Mouse (Mus musculus) lung, embryonic 16.5 days (tissue): ENCODE data around the gene D430041D05Rik. TPM values are rescaled to one million over a fixed set of nuclear protein-coding genes. Genes with fewer than 3 reads are reported as not detected.
A peak's percentile ranks its signal among the peaks of the same experiment; 100 is the strongest.

Experiments
- ATAC-seq: fragments of 200-750 bp; cut with Nextera tagmentation; 2 replicates; pipeline ENCODE4 v1.8.0; 2017; ENCODE audit warnings: low read depth, mild to moderate bottlenecking, moderate library complexity
- H3K27ac ChIP-seq: fragments of 300-500 bp; sonication (generic); 2 replicates; pipeline ENCODE4 v1.5.1; 2014; ENCODE audit warnings: mild to moderate bottlenecking, control low read depth, low read length
- H3K27me3 ChIP-seq: fragments of 300-500 bp; sonication (generic); 2 replicates; pipeline ENCODE4 v1.6.1; 2014; ENCODE audit warnings: low read depth, low read length, mixed read lengths; ENCODE audit not compliant: control insufficient read depth, insufficient read depth
- H3K36me3 ChIP-seq: fragments of 300-500 bp; sonication (generic); 2 replicates; pipeline ENCODE4 v1.6.1; 2014; ENCODE audit warnings: low read length; ENCODE audit not compliant: control insufficient read depth, insufficient read depth
- H3K4me1 ChIP-seq: fragments of 300-500 bp; sonication (generic); replicated peaks from 2 replicates; pipeline ENCODE4 v1.6.1; 2014; ENCODE audit warnings: low read length, mixed read lengths; ENCODE audit not compliant: control insufficient read depth, insufficient read depth
- H3K4me2 ChIP-seq: fragments of 300-500 bp; sonication (generic); 2 replicates; pipeline ENCODE4 v1.6.1; 2014; ENCODE audit warnings: low read depth, low read length, control low read depth
- H3K4me3 ChIP-seq: fragments of 300-500 bp; sonication (generic); 2 replicates; pipeline ENCODE4 v1.5.1; 2014; ENCODE audit warnings: mild to moderate bottlenecking, low read length, control low read depth
- H3K9ac ChIP-seq: fragments of 300-500 bp; sonication (generic); 2 replicates; pipeline ENCODE4 v1.6.1; 2014; ENCODE audit warnings: low read length, control low read depth
- H3K9me3 ChIP-seq: fragments of 300-500 bp; sonication (generic); 2 replicates; pipeline ENCODE4 v1.6.1; 2016; ENCODE audit warnings: low read length; ENCODE audit not compliant: control insufficient read depth
- WGBS: fragments of 180-500 bp; shearing (Covaris S2); extraction: QIAGEN DNeasy Blood & Tissue Kit; methylation state at CpG from one replicate; pipeline ENCODE4 v1.1.7; 2014; 5-methylcytosine and 5-hydroxymethylcytosine counted together
- polyA plus RNA-seq: library from polyadenylated mRNA; unstranded; fragments of >200 nt; fragmentation: Nextera tagmentation; extraction: Ambion mirVana; gene quantifications from 2 replicates; pipeline ENCODE4 v1.2.1, GENCODE M21; 2015

Gene D430041D05Rik
- polyA plus RNA-seq, 1 experiment from 2014 or later: 0.70 TPM

DNA sequence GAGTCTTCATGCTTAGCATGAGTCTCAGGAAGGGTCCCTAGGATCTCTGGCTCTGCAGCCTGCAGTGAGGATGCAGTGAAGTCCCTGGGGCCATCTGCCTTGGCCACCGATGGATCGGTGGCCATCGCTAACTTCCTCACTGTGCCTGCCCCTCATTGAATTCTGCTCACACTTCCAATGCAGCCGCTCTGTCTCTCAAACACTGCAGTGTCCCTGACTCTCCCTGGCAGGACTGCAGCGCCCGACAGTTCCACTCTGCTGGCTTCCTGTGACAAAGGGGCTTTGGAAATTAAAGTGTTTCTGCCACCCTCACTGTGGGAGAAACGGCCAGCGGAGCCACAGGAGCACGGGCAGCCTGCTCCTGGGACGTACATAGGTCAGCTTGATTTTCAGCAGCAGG, 192.7 kb downstream of the D430041D05Rik start:
- no peaks in the 10 kb centered on the region for H3K9me3 ChIP-seq
- H3K27ac ChIP-seq: peak overlapping the region; percentile 56
- H3K27me3 ChIP-seq: no peaks in the 10 kb centered on the region
- 0 out of 2 replicates have a peak overlapping the region, but pooled peaks have one; percentile 15 for H3K9ac ChIP-seq
- H3K4me2 ChIP-seq: no peak overlapping the region
- no peak overlapping the region for H3K4me3 ChIP-seq
- 33% methylated on average over 10 of the region's 10 CpGs for WGBS
- peak; percentile 43 for ATAC-seq
- peaks cover 17% of the 10 kb centered on the region for H3K4me1 ChIP-seq
- H3K36me3 ChIP-seq: no peaks in the 10 kb centered on the region

DNA sequence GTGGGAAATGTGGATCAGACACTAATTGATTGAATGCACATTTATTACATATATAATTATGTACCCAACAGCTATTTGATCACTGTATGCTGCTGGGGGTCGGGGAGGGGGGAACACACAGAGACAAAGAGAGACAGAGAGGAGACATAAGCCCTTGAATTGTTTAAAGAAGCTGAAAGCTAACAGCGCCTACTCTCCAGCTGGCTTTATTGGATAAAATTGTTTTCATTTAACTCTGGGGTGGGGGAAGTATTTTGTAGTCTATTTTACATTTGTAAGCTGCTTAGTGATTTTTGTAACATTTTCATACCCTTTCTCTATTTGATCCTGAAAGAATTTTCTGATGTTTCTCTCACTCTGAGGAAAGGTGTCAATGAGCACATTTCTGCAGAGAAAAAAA, 201.4 kb downstream of the D430041D05Rik start:
- no peak overlapping the region for H3K9ac ChIP-seq

DNA sequence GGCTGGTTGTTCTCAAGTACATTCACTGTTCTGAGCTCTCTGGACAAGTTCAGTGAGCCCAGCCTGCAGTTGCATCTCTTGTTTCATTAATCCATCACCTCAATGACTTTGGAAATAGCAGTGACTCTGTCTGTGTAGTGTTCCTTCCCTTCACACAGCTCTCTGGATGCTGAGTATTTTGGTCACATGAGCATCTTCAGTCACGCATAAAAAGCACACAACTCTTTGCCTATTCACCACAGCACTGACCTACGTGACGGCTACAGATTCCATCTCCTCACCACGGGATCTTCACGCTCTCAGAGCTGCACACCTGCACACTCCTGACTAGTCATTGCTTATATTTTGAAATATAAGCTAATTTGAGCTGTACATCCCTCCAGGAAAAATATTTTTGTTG, 202.4 kb downstream of the D430041D05Rik start:
- no peak for ATAC-seq
- Histone ChIP-seq H3K36me3 (no peaks in the 10 kb centered on the region), H3K4me1 (no peaks in the 10 kb centered on the region), H3K27me3 (no peaks in the 10 kb centered on the region; the same call in 1 of the 2 replicates), H3K27ac (no peak overlapping the region), H3K4me3 (no peak overlapping the region), H3K4me2 (no peak overlapping the region), H3K9ac (no peak overlapping the region), H3K9me3 (no peaks in the 10 kb centered on the region)
- WGBS: 58% methylated on average over 5 of the region's 5 CpGs

More for the DNA sequence above, 201.4 kb downstream of the D430041D05Rik start:
- no peak for ATAC-seq
- no peaks in the 10 kb centered on the region for H3K9me3 ChIP-seq
- H3K27ac ChIP-seq: no peak overlapping the region
- H3K36me3 ChIP-seq: no peaks in the 10 kb centered on the region
- H3K4me3 ChIP-seq: no peak overlapping the region
- no peaks in the 10 kb centered on the region for H3K4me1 ChIP-seq
- no peaks in the 10 kb centered on the region; the same call in 1 of the 2 replicates for H3K27me3 ChIP-seq
- 48% methylated on average over 2 of the region's 2 CpGs for WGBS
- no peak overlapping the region for H3K4me2 ChIP-seq

DNA sequence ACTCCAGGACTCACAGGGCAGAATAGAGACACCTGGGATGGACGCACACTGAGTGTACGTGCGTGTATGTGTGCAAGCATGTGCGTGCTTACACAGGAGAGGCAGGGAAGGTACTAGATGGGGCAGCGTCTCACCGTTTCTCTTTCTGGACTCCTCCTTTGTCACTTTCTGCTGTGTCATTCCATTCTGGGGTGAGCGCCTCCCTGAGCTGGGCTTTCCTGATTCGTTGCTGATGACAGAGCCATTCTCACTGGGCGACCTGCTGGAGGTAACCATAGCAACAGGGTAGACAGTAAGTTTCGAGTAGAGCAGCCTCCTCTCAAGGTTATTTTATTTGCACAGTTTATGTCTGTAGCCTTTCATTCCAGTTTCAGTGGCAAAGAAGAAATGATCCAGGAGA, 202.9 kb downstream of the D430041D05Rik start:
- Histone ChIP-seq H3K27me3 (no peaks in the 10 kb centered on the region; the same call in 1 of the 2 replicates), H3K4me2 (no peak overlapping the region), H3K9me3 (no peaks in the 10 kb centered on the region), H3K9ac (no peak overlapping the region), H3K4me3 (no peak overlapping the region), H3K36me3 (no peaks in the 10 kb centered on the region), H3K27ac (no peak overlapping the region), H3K4me1 (no peaks in the 10 kb centered on the region)
- no peak for ATAC-seq
- WGBS: 29% methylated on average over 10 of the region's 10 CpGs

DNA sequence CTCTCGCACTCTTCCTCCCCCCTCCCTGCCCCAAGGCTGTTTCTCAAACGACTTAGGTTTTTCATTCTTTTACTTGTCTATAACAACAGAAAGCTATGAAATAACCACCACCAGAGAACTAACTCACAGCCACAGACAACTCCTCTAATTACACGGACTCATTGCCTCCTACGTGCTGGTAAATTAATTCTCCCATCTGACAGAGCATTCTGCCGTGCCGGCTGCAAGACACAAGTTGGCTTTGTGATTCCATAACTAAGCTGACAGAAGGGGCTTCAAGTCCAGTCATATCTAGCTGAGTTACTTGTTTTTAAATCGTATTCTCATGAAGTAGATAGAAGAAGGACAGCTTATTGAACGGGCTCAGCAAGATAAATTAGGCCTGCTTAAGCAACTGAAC, 205.2 kb downstream of the D430041D05Rik start:
- WGBS: 63% methylated on average over 8 of the region's 8 CpGs
- no peaks in the 10 kb centered on the region; the same call in 1 of the 2 replicates for H3K27me3 ChIP-seq
- H3K4me3 ChIP-seq: no peak overlapping the region
- H3K9me3 ChIP-seq: no peaks in the 10 kb centered on the region
- no peak overlapping the region for H3K9ac ChIP-seq
- H3K4me1 ChIP-seq: no peaks in the 10 kb centered on the region
- no peak for ATAC-seq
- H3K36me3 ChIP-seq: no peaks in the 10 kb centered on the region
- H3K27ac ChIP-seq: no peak overlapping the region
- H3K4me2 ChIP-seq: no peak overlapping the region

DNA sequence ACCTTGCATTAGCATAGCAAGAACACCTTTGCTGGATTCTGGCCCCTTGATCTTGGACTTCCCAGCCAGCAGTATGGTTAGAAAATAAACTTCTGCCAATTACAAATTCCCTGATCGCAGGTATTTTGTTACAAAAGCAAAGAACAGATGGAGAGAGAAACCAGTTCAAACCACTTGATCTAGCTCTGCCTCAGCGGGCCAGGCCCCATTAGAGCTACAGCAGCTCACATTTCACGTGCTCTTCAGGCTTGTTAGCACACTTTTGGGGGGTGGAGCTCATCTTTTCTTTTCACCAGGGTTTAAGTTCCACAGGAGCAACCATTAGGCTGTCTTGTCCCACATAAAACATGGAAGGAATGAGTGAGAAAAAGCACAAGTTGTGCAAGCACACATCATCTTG, 210.6 kb downstream of the D430041D05Rik start:
- no peak overlapping the region for H3K27ac ChIP-seq
- 38% methylated on average over 3 of the region's 3 CpGs for WGBS
- no peak overlapping the region for H3K9ac ChIP-seq
- no peak for ATAC-seq
- no peak overlapping the region for H3K4me3 ChIP-seq
- no peak overlapping the region for H3K4me2 ChIP-seq
- H3K27me3 ChIP-seq: no peaks in the 10 kb centered on the region
- no peaks in the 10 kb centered on the region for H3K36me3 ChIP-seq
- H3K9me3 ChIP-seq: no peaks in the 10 kb centered on the region
- H3K4me1 ChIP-seq: no peaks in the 10 kb centered on the region

DNA sequence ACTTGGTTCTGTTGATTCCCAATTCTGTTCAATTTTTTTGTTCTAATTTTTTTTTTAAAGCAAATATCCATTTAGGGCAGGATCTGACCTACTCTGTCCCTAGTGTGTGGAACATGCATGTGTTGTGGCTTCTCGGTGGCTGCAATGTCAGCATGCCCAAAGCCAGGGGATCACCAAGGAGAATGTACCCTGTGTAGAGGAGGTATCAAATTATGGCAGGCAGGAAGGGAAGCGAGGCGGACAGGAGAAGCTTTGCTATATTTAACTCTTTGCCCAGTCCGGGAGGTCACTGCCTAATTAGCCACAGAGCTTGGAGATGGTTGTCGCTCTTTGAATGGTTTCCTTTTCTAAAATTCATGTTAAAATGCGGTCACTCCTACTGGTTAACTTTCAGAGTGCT, 212.6 kb downstream of the D430041D05Rik start:
- Histone ChIP-seq H3K27ac (no peak overlapping the region), H3K27me3 (no peaks in the 10 kb centered on the region), H3K36me3 (no peaks in the 10 kb centered on the region), H3K4me1 (no peaks in the 10 kb centered on the region), H3K4me3 (no peak overlapping the region), H3K9me3 (no peaks in the 10 kb centered on the region), H3K9ac (no peak overlapping the region), H3K4me2 (no peak overlapping the region)
- ATAC-seq: no peak
- WGBS: 81% methylated on average over 6 of the region's 6 CpGs

DNA sequence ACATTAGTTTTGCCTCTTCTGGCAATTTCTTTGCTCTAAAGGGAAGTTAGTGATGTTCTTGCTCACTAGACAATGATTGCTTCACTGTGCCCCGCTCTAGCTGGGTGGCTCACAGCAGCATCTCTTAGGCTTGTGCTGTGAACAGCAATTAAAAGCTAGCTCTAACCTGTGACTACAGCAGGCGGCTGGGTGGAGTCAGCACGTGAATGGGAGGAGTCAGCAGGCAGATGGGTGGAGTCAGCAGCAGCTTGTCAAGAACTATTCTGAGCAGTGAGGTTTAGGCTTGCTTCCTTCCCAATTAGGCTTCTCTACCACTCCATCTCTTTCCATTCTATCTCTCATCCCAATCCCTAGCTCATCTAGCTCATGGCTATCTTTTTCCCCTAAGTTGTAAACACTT, 213.5 kb downstream of the D430041D05Rik start:
- H3K4me1 ChIP-seq: no peaks in the 10 kb centered on the region
- no peak for ATAC-seq
- H3K9ac ChIP-seq: no peak overlapping the region
- H3K27me3 ChIP-seq: no peaks in the 10 kb centered on the region
- H3K4me2 ChIP-seq: no peak overlapping the region
- H3K9me3 ChIP-seq: no peaks in the 10 kb centered on the region
- no peaks in the 10 kb centered on the region for H3K36me3 ChIP-seq
- H3K4me3 ChIP-seq: no peak overlapping the region
- no peak overlapping the region for H3K27ac ChIP-seq
- 35% methylated on average over 3 of the region's 3 CpGs for WGBS

DNA sequence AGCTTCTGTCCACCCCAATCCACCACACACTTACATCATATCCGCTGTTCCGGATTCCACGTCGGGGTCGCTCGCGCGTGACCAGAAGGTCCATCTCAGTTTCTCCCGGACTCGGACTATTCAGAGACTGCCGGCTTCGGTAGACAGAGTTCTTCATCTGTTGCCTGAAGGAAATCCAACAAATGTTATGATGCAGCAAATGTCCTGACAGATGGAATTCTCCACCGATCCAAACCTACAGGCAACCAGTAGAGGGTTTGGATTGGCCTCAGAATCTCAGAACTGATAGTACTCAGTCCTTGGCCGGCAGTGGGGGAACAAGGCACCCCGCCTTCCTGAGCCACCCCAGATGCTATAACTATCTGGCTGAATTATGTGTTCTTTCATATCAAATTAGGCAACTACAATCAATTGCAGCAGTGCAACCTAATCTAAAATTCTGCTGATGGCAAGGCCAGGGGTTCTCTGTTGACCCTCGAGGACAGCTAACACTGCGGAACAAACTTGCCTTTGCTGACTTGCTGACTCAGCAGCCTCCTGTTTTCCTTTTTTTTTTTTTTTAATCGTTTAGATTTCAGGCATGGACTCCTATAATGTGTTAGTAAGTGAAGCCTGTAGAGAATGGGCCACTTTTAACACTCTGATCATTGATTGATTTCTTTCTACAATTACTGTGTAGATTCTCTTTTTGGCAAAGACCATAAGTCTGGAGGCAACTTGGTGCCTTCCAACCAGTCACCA, 218.2 kb downstream of the D430041D05Rik start:
- no peak for ATAC-seq
- Histone ChIP-seq H3K9me3 (no peaks in the 10 kb centered on the region), H3K36me3 (no peaks in the 10 kb centered on the region), H3K4me2 (no peak overlapping the region), H3K4me3 (no peak overlapping the region), H3K9ac (no peak overlapping the region), H3K4me1 (no peaks in the 10 kb centered on the region), H3K27ac (no peak overlapping the region), H3K27me3 (no peaks in the 10 kb centered on the region)
- WGBS: 87% methylated on average over 18 of the region's 18 CpGs
